Mouse (Mus musculus): ENCODE measurements around the gene Vps13c.

Gene Vps13c

DNA sequence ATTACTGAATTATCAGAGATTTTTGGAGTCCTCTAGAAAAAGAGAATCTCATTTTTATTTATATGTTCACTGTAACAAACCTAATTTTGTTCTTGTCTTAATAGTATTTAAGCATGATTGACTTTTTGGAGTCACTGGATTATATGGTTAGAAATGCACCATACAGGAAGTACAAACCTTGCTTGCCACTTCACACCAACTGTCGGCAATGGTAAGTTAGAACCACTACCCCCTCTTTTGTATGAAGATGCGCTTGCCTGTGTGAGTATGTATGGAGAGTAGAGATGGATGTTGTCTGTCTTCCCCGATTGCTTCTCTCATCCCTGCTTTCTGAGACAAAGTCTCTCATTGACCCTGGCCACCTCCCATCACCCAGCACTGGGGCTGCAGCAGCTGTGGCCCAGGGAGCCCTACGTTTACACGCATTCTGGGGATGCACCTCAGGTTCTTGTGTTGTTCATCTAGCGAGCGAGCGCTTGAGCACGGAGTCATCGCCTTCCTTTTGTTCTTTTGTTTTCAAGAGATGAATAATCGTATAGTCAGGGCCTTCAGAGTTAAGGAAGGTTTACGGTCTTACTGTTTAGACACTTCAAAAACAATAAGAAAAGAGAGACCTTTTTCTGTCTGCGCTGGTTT is 43.3 kb downstream of the Vps13c start:
- DNase-seq (ENCODE audit: low spot score) = no peak

- no peak for DNase-seq (ENCODE audit: low spot score)
These were observed 43.9 kb downstream of the Vps13c start for GRCm38 (mm10) chr9:67884095-67884494.

DNA sequence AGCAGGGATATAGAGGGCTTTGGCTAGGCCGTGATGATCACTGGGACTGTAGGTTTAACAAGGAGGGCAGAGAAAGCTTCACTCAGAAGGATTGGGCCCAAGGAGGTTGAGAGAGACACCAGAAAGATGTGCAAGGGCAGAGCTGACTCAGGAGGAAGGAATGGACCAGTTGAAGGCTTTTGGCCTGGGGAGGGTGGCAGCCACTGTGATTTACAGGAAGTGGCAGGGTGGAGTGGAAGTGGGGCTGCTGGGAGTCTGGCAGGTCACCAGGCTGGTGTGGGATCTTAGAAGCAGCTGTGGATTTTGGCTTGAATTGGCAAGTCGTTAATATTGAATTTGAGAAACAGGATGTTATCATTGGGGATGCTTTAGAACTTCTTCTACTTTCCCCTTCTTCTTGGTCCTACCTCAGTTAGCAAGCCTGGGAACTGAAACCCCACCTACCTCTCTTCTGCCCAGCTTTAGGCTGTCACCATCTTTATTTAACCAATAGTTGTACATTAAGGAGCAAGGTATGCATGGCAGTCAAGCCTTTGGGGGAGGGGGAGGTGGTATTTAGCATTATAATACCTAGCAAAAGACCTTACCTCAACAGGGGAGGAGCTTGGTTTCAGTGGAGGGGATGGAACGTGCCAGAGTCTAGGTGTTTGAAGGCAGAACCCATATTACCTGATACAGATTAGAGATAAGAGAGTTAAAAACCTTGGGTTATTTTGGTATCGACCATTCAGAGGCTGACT is 47.0 kb downstream of the Vps13c start:
- no peak for DNase-seq (ENCODE audit: low spot score)

GRCm38 (mm10) chr9:67893474-67893873 is 53.3 kb downstream of the Vps13c start:
- DNase-seq (ENCODE audit: low spot score) = no peak

DNA sequence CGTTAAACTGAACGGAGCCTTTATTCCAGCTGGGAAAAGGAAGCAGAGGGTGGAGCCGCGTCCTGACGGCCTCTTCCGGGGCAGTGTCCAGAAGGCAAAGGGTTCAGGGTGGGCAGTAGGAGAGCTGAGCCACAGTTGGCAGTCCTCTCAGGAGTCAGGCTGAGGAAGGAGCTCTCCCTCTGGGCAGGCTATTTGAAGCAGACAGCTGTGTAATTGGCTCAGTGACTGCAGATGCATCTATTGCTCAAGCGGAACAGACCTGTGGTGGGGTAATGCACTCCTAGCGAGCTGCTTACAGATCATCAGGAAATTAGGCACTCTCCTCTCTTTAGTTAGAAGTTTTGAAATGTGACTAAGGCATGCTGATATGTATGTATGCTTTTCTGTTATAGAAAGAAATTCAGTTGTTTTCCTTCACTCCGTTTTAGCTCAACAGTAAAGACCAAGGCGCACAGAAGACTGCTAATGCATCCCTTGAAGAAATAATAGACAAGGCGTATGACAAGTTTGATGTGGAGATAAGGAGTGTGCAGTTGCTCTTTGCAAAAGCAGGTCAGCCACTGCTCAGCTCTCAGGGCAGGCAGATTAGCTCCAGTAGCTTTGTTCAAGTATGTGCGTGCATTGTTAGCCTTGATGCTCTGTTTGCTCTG is 56.6 kb downstream of the Vps13c start:
- DNase-seq (ENCODE audit: low spot score) = peak; percentile 7

DNA sequence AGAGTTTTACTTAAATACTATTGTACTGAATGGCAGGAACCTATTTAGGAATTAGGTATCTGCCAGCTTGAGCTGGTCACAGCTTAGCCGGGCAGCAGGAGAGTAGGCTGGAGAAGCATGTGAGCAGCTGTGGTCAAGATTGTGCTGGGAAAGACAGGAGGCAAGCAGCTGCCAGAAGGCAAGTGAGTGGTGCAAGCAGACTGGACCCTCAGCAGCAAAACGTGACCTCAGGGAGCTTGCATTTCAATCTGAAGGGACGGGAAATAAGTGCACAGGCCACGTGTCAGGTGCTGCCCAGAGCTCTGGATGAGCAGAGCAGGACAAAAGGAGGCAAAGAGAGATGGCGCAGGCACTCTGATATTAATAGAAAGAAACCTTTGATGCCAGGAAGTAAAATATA is 60.2 kb downstream of the Vps13c start:
- DNase-seq (ENCODE audit: low spot score) = no peak

DNA sequence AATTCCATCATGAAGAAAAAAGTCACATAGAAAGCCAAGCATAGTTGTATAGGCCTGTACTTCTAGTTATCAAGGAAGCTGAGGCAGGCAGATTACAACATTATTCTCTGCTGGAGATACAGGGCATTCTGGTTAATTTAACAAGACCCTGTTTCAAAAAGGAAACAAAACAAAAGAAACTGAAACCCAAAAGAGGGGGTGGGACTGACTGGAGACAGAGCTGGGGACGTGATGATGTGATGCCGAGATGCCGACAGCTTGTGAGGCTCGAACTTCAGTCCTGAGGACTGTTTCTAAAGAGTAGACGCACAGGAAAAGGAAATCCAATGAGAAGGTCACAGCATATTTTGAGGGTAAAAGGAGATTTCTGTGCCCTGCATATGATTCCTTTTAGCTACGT is 64.2 kb downstream of the Vps13c start:
- no peak for DNase-seq (ENCODE audit: low spot score)

- no peak for DNase-seq (ENCODE audit: low spot score)
These were observed 65.3 kb downstream of the Vps13c start for GRCm38 (mm10) chr9:67905541-67905940.

- DNase-seq (ENCODE audit: low spot score) = no peak
These were observed 74.5 kb downstream of the Vps13c start for GRCm38 (mm10) chr9:67914681-67915080.

DNA sequence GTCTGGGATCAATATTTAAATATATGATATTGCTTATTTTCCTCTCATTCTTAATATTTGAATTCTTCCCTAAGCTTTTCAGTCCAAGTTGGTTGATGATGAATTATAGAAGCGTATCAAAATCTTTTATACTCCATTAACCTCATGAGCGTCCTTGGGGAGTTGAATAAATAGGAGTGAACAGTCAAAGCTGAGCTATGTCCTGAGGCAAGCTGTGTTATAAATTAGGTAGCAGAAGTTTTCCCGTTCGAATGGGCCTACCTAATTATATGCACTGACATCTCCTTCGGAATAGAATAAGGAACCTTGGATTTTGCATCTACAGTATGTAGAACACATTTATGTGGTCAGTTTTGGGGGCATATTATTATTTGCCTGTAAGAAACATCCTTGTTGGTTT is 82.2 kb downstream of the Vps13c start:
- DNase-seq (ENCODE audit: low spot score) = no peak

DNA sequence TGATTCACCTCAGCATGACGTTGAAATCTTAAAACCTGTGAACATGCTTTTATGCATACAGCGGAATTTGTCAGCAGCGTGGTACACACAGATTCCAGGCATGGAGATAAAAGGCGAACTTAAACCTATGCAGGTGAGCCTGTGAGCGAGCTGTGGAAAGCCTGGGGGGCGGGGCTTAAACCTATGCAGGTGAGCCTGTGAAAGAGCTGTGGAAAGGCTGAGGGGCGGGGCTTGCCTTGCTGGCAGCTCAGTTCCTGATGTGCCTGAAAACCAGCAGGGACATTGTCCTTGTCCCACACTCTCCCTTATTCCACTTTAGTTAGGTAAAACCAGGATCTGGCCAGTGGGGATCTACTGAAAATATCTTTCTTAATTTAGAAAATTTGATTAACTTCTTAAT is 90.4 kb downstream of the Vps13c start:
- DNase-seq (ENCODE audit: low spot score) = no peak

- no peak for DNase-seq (ENCODE audit: low spot score)
These were observed 97.1 kb downstream of the Vps13c start for GRCm38 (mm10) chr9:67937286-67937685.

DNA sequence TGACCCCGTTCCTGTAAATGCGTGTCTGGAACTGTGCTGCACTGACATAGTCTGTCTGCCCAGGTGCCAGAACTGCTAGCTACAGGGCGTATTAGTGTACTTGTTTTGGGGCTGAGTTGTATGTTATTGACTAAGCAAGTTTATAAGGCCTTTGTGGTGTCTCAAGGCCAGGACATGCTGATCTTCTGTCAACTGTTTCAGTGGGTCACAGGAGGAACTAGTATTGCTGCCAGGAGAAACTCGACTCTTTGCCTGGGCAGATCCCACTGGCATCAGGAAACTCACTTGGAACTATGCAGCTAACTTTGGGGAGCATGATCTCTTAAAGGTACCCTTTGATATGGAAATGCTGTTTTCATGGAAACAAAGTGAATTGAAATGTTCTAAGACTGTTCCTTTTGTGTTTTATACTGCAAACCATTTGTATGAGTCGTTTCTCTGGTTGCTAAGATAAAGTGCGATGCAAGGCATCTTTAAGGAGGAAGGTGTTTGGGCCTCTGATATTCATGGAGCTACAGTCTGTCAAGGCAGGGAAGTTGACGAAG is 115.3 kb downstream of the Vps13c start:
- no peak for DNase-seq (ENCODE audit: low spot score)

DNA sequence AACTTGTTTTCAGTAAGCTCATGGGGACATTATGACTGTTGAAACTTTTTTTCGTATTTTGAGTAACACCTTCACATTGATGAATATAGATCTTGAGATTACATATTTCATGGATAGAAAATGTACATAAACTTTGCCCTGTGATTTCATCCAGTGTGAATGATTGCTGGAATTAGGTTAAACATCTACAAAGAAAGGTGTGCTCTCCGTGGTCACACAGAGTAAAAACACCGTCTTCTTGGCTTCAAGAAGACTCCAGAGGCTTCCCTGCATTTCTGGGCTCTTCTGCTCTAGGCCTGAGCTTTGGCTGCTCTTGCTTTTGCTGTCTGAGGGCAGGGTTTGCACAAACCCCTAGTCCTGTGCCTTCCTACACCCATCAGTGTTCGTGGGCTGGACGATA is 121.8 kb downstream of the Vps13c start:
- no peak for DNase-seq (ENCODE audit: low spot score)

DNA sequence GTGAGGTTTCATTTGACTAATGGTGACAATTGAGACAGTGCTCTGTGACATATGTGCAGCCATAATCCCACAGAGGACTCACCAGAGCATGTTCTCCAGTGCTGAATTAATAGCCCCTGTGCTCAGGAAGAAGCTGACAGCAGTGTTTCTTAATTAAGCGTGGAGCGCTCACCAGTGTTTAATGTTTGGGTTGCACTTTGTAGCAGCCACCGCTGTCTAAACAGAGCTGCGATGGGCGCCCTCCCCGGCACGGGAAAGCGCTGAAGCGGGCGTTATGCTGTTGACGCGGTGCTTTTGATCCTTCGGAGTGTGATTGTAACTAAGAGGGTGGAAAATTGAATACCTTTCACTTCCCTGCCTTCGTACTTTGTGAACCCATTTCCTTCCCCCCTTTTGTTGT is 125.7 kb downstream of the Vps13c start:
- DNase-seq (ENCODE audit: low spot score) = no peak

DNA sequence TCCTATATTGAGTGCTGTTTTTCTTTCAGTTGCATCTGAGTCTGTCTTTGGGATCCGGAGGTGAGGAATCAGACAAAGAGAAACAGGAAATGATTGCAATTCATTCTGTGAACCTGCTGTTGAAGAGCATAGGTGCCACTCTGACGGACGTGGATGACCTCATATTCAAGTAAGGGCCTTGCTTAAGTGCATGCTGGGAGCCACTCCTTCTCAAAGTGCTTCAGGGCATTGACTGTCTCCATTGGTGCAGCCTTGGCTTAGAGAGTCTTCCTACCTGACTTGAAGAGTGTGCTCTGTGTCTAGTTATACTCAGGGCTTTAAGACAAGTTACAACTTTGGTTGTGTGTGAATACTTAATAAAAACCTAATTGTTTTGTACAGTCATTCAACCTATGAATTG is 126.8 kb downstream of the Vps13c start:
- DNase-seq (ENCODE audit: low spot score) = no peak

GRCm38 (mm10) chr9:67973451-67973850 is 133.3 kb downstream of the Vps13c start:
- peak; percentile 54 for DNase-seq (ENCODE audit: low spot score)

DNA sequence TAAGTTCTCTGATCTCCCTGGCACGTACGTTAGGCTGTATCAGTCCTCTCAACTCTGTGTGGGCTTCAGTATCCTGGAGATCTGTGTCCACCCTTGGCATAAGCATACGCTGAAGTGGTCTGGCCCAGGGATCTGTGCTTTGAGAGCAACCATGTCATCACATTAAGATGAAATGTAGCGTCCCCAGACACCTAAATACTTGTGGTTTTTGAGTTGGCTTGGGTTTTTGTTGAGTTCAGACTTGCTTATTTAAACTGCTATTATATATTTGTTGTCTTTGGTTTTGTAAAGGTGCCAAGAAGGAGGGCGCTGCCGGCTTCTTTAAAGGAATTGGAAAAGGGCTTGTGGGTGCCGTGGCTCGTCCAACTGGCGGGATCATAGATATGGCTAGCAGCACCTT is 135.3 kb downstream of the Vps13c start:
- DNase-seq (ENCODE audit: low spot score) = no peak

- DNase-seq (ENCODE audit: low spot score) = no peak
These were observed 166.4 kb downstream of the Vps13c start for GRCm38 (mm10) chr9:68006566-68006965.

DNA sequence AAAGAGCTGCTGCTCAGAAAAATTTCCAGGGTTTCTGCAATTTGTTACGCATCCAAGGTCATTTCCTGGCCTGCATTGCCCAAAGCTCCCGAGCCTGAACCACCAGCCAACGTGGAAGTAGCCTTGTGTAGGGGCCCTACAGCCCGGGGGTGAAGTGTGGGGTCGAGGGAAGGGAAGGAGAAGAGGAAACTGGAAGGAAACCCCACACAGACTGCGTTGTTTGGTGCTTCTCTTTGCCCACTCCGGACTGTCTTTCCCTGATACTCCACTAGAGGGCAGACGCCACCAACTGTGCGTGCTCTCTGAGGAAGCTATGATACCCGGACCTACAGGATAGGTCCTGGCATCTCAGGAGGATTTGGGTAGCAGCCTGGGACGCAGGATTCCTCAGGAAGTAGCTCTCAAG is 174.8 kb downstream of the Vps13c start:
- DNase-seq (ENCODE audit: low spot score) = peak; percentile 44

DNA sequence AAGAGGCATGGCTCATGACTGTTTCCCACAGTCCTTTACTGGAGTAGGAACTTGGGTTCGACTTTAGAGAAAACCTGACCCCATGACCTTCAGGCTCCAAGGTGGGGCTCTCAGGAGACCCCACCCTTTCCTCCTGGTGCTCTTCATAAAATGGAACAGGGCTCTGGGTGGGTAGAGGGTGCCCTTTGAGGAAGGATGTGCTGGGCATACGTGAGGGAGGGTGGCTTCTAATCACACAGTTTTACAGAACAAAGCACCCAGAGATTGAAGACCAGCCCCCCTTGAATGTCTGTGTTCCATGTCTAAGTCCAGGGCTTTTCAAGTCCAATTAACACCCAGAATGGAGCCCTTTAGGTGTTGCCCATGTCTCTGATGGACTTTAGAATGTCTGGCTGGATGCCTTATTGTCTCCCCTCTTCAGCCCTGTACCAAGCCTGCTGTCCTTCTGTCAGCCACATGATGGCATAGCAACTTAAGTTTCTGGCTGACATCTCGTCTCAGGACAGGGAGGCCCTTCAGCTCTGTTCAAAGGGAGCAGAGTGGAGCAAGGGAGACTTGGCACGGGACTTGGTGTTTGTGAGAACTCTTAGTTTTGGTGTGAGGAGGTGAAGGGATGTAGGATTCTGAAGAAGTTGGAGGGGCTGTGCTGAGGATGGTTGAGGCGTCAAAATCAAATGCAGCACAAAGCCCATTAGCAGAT is 176.2 kb downstream of the Vps13c start:
- DNase-seq (ENCODE audit: low spot score) = no peak

DNA sequence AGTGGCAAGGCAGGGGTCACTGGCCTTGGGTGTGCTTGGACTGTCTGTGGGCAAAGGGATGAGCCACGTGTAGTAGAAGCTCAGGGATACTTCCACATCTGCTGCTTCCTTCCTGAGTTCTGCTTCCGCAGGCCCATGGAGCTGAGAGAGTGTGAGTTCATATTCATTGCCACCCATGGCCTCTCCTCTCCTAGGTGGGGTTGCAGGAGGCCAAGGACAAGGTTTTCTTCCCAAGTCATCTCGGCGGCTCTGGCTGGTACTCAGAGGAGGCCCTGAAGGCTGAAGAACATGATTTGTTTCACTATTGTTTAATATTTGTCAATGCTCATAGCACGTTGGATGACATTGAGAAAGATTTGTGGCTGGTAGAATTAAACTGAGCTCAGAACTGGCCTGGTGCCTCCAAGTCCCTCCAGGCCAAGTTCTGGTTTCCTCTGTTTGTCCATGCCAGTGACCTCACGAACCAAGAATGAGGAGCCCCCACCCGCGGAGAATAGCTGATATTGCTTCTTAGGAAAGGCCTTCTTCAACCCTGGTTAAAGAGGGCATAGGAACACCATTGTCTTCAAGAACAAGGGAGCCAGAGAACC is 180.7 kb downstream of the Vps13c start:
- DNase-seq (ENCODE audit: low spot score) = no peak

All from MN1 (cell line).